Mouse (Mus musculus) adrenal gland, postnatal 0 days (tissue): ENCODE measurements around the gene Olfr1093. TPM values are rescaled to one million over a fixed set of nuclear protein-coding genes. Genes with fewer than 3 reads are reported as not detected.

ENCODE experiments used
- polyA plus RNA-seq: library from polyadenylated mRNA; unstranded; fragments of >200 nt; fragmentation: Nextera tagmentation; extraction: Ambion mirVana; gene quantifications from 2 replicates; pipeline ENCODE4 v1.2.1, GENCODE M21; 2015

Gene Olfr1093
- not detected in 2 replicates for polyA plus RNA-seq

DNA sequence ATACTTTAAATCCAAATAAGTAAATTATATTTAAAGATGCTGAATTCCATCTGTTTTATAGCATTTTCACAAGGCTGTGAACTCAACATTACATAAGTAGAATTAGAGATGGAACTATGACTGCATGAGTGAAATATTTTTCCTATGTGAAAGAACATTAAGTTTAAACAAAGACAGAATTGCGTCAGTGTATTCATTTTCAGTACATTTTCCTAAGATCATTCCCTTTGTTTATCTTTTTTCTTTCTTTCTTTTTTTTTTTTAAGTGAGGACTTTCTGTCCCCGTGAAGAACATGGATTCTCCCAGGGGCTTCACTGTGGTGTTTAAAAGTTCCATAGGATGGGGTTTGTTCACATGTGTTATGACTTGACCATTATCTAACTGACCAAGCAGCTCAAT, at the start of gene Olfr1093:
TSS of gene Olfr1093 (plus strand) at position 301 of the 400 bp plus-strand sequence.

GRCm38 (mm10) chr2:86733601-86734000, 48.7 kb upstream of the Olfr1093 start, which contains the start of gene Olfr1089:
Gene Olfr1089, minus strand, starts transcription at chr2:86733701.

DNA sequence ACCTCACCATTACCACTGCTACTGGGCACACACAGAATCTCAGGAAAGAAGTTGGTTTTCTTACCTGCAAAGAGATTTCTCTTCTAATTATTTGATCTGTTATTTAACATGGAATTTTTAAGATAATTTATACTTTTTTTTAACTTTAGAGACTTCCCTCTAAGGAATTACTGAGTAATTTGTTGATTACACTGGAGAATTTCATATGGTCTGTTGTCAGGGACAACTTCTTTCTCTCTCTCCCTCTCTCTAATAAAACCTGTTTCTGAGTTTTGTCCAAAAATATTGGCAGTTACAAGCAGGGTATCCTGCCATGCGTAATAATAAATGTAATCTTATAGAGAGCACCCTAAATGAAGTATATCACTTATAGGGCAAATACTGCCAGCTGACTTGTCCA, 23.4 kb upstream of the Olfr1093 start, which contains the start of gene Olfr1090:
TSS of gene Olfr1090 (minus strand) at position 101 of the 400 bp plus-strand sequence.

DNA sequence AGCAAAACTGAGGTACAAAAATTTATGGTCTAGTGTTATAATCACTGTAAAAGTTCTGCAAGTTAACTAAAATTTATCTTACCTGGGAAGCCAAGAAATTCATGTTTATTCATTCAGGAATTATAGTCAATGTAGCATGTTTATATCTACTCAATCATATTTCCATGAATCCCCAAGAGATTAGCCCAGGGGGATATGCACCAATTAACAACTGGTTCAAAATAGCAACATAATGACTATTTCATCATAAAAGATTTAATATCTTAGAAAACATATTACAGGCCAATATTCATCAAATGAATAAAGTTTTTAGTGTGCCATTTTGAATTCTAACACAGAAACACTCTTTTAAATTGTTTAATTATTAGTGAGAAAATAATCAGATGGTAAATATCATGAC, 27.6 kb downstream of the Olfr1093 start, which contains the start of gene Olfr141:
TSS of gene Olfr141 (minus strand) at position 101 of the 400 bp plus-strand sequence.

DNA sequence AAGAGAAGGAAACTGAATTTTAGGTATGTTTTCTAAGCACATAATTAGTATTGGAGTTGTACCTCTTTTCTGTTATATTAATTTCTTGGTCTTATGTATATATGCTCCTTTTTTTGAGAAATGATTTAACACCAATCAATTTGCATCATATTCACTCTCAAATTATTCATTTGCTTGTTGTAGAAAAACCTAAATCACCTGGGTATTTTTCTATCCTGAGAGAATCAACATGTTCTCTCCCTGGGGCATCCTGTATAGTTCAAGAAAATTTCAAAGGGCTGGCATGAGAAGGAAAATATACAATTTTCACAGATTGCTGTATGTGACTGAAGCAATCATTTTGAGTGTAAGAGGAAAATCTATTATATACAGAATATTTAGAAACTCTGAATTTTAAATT, 42.1 kb downstream of the Olfr1093 start, which contains the start of gene Olfr1094:
TSS of gene Olfr1094 (plus strand) at position 301 of the 400 bp plus-strand sequence.

Other genes starting within 250 kb of the Olfr1093 start
- not detected in 2 replicates for gene Olfr1079, start 240.0 kb upstream of the Olfr1093 start, polyA plus RNA-seq
- gene Olfr1080, start 224.2 kb upstream of the Olfr1093 start, polyA plus RNA-seq = not detected in 2 replicates
- not detected in 2 replicates for gene Olfr1082, start 183.5 kb upstream of the Olfr1093 start, polyA plus RNA-seq
- gene Olfr1084, start 142.8 kb upstream of the Olfr1093 start, polyA plus RNA-seq = not detected in 2 replicates
- not detected in 2 replicates for gene Olfr1085, start 120.5 kb upstream of the Olfr1093 start, polyA plus RNA-seq
- not detected in 2 replicates for gene Olfr1086, start 102.4 kb upstream of the Olfr1093 start, polyA plus RNA-seq
- gene Olfr1087, start 84.1 kb upstream of the Olfr1093 start, polyA plus RNA-seq = not detected in 2 replicates
- gene Olfr1089, start 48.8 kb upstream of the Olfr1093 start, polyA plus RNA-seq = not detected in 2 replicates
- gene Olfr1090, start 23.5 kb upstream of the Olfr1093 start, polyA plus RNA-seq = not detected in 2 replicates
- gene Olfr141, start 27.5 kb downstream of the Olfr1093 start, polyA plus RNA-seq = not detected in 2 replicates
- not detected in 2 replicates for gene Olfr1094, start 42.2 kb downstream of the Olfr1093 start, polyA plus RNA-seq
- gene Olfr1095, start 69.2 kb downstream of the Olfr1093 start, polyA plus RNA-seq = not detected in 2 replicates
- not detected in 2 replicates for gene Gm13723, start 92.3 kb downstream of the Olfr1093 start, polyA plus RNA-seq
- not detected in 2 replicates for gene Olfr1097, start 109.7 kb downstream of the Olfr1093 start, polyA plus RNA-seq
- not detected in 2 replicates for gene Olfr1098, start 142.1 kb downstream of the Olfr1093 start, polyA plus RNA-seq
- gene Olfr1099, start 178.2 kb downstream of the Olfr1093 start, polyA plus RNA-seq = not detected in 2 replicates
- not detected in 2 replicates for gene Olfr1100, start 197.5 kb downstream of the Olfr1093 start, polyA plus RNA-seq
- gene Olfr1101, start 208.7 kb downstream of the Olfr1093 start, polyA plus RNA-seq = not detected in 2 replicates
- gene Olfr1102, start 215.9 kb downstream of the Olfr1093 start, polyA plus RNA-seq = not detected in 2 replicates
- not detected in 2 replicates for gene Olfr1104, start 244.6 kb downstream of the Olfr1093 start, polyA plus RNA-seq